ENCODE assay signal across 20 mouse cellular contexts in genomic region chr12:12875976-12876745, GRCm38 (mm10).
A peak's percentile ranks its signal among the peaks of the same experiment; 100 is the strongest.
DNase-seq lines count a peak whose midpoint lies in the region; ATAC-seq and TF ChIP-seq lines count a peak whose summit lies in the region.
"Had no signal": no experiment of that assay in that cellular context is flagged by ENCODE, and none has a peak within 500 bp of the region (broad histone marks: within the 10 kb centered on the region; RNA-seq: fewer than 3 reads in every experiment).

No protein-coding gene starts in this region.

- H3K27ac ChIP-seq in forebrain, embryonic 16.5 days (ENCODE audit: low read length): peak overlapping the region; percentile 90
- H3K27ac ChIP-seq in hindbrain, postnatal 0 days: peak overlapping the region; percentile 41; the same call in 1 of the 2 replicates
- H3K27ac ChIP-seq: embryonic facial prominence, embryonic 13.5 days; limb, embryonic 13.5 days; liver, embryonic 15.5 days had no signal

- no peak overlapping the region for H3K9ac ChIP-seq in forebrain, embryonic 16.5 days (replicated peaks; ENCODE audit: low read depth, low read length)
- H3K9ac ChIP-seq in hindbrain, postnatal 0 days (replicated peaks; ENCODE audit: low read length): no peak overlapping the region
- H3K9ac ChIP-seq: embryonic facial prominence, embryonic 13.5 days; limb, embryonic 13.5 days; liver, embryonic 15.5 days had no signal

- no peaks in the 10 kb centered on the region for H3K9me3 ChIP-seq in forebrain, embryonic 16.5 days (ENCODE audit: control insufficient read depth, low read length)
- no peaks in the 10 kb centered on the region for H3K9me3 ChIP-seq in hindbrain, postnatal 0 days (ENCODE audit: low read length)
- H3K9me3 ChIP-seq: embryonic facial prominence, embryonic 13.5 days; limb, embryonic 13.5 days; liver, embryonic 15.5 days; megakaryocyte, embryonic 14.5 days had no signal

- H3K4me1 ChIP-seq in forebrain, embryonic 16.5 days (replicated peaks; ENCODE audit: control insufficient read depth, insufficient read depth, low read length): peaks cover 28% of the 10 kb centered on the region
- H3K4me1 ChIP-seq in hindbrain, postnatal 0 days (ENCODE audit: insufficient read depth, low read length): peaks cover 8% of the 10 kb centered on the region; the same call in 1 of the 2 replicates
- H3K4me1 ChIP-seq: liver, embryonic 15.5 days had no signal

- ATAC-seq in forebrain, embryonic 16.5 days: peak; percentile 27
- ATAC-seq in hindbrain, postnatal 0 days: peak; percentile 37; the same call in 1 of the 2 replicates
- ATAC-seq: CD4-positive, CD25-positive, alpha-beta regulatory T cell, adult 4 months; intestine, postnatal 0 days had no signal

- TF ChIP-seq CTCF in hindbrain, postnatal 0 days (IDR thresholded peaks at IDR 0.05; ENCODE audit: low read depth): no peak

- DNase-seq in Muller cell, postnatal 12 days (ENCODE audit: inconsistent ontology term): peak; percentile 27
- DNase-seq in brain, adult 2 months (ENCODE audit: low read depth, low spot score): peak; percentile 28
- peak; percentile 48 for DNase-seq in hindbrain, postnatal 0 days (ENCODE audit: low spot score)
- no peak for DNase-seq in urinary bladder, postnatal 4 days (ENCODE audit: low spot score in 2 of 2)
- no peak for DNase-seq in lung, postnatal 25 days (ENCODE audit: low spot score)
- no peak for DNase-seq in embryo, embryonic 11 days
- DNase-seq: adrenal gland, adult 2 months; cerebellum, adult 18-20 months; heart, adult 11 months; kidney, postnatal 14 days; lung, postnatal 10 days; right cerebral cortex, postnatal 14 days had no signal

- H3K4me3 ChIP-seq in forebrain, embryonic 16.5 days (replicated peaks; ENCODE audit: low read length): no peak overlapping the region
- H3K4me3 ChIP-seq in hindbrain, postnatal 0 days (ENCODE audit: low read length): no peak overlapping the region
- H3K4me3 ChIP-seq: embryonic facial prominence, embryonic 13.5 days; limb, embryonic 13.5 days; liver, embryonic 15.5 days; megakaryocyte, embryonic 14.5 days had no signal

- H3K36me3 ChIP-seq in forebrain, embryonic 16.5 days (ENCODE audit: control insufficient read depth, insufficient read depth): no peaks in the 10 kb centered on the region
- H3K36me3 ChIP-seq in hindbrain, postnatal 0 days (ENCODE audit: insufficient read depth, low read length): no peaks in the 10 kb centered on the region
- H3K36me3 ChIP-seq: embryonic facial prominence, embryonic 13.5 days; G1E; limb, embryonic 13.5 days; liver, embryonic 15.5 days had no signal

- H3K27me3 ChIP-seq in forebrain, embryonic 16.5 days (replicated peaks; ENCODE audit: control insufficient read depth, insufficient read depth, low read length): no peaks in the 10 kb centered on the region
- no peaks in the 10 kb centered on the region for H3K27me3 ChIP-seq in hindbrain, postnatal 0 days (ENCODE audit: insufficient read depth, low read length)
- H3K27me3 ChIP-seq: embryonic facial prominence, embryonic 13.5 days; limb, embryonic 13.5 days; liver, embryonic 15.5 days had no signal

- 35% methylated on average over 12 of the region's 12 CpGs for WGBS in forebrain, embryonic 16.5 days
- WGBS in hindbrain, postnatal 0 days: 48% methylated on average over 12 of the region's 12 CpGs

- no peak overlapping the region for H3K4me2 ChIP-seq in forebrain, embryonic 16.5 days (ENCODE audit: low read length)
- H3K4me2 ChIP-seq in hindbrain, postnatal 0 days (ENCODE audit: low read depth, low read length): no peak overlapping the region
- H3K4me2 ChIP-seq: embryonic facial prominence, embryonic 13.5 days; limb, embryonic 13.5 days; liver, embryonic 15.5 days had no signal

Comparison
In these comparisons a context has a peak if more than half of its experiments do, and no peak if none do; other contexts are left out.
1. DNase-seq: peak in Muller cell, postnatal 12 days (single experiment), brain, adult 2 months (single experiment) and hindbrain, postnatal 0 days (single experiment); none in urinary bladder, postnatal 4 days (0 of 2), lung, postnatal 25 days (single experiment) and embryo, embryonic 11 days (single experiment).